Mouse (Mus musculus) left cerebral cortex, postnatal 14 days (tissue): ENCODE measurements around the gene Syt9. TPM values are rescaled to one million over a fixed set of nuclear protein-coding genes. Genes with fewer than 3 reads are reported as not detected.
"Not testable (repeated sequence)": the region's sequence is repeated elsewhere in the genome, so short reads cannot be mapped to it uniquely, and the experiment has no call there.

Experiments
- DNase-seq, 2 experiments: peaks; one replicate each; pipeline ENCODE4 v3.0.0; 2021 to 2022; ENCODE audit warnings: low spot score in 2 of 2, mixed read lengths in 1 of 2
- intact Hi-C: fragments of 180-260 bp; cut with DNase I; formaldehyde crosslinking; loops from one replicate; pipeline ENCODE4 v1.15.1; 2025
- total RNA-seq, 2 experiments: library from RNA; stranded (reverse); gene quantifications; 2 replicates each; pipeline ENCODE4 v1.2.3; 2021

Gene Syt9
- total RNA-seq, 2 experiments from 2014 or later: 7.9 to 11.2 TPM

DNA sequence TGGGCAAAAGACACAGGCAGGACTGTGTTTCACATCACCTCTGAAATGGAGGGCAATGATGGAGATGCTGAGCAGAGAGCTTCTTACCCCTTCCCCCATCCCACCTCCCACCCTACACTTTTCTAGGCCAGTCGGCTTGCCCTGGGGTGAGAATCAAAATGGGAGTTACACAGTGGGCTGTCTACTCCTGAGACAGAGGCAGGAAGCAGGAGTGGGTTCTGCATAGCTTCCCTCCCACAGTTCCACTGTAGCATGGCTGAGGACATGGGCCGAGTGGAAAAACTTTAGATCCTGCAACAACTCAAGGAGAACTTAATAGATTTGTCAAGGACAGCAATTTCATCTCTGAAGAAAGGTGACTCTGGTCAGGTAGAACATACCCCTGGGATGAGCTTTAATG, 84.1 kb downstream of the Syt9 start:
- intact Hi-C loops: no loop called here
- no peak for DNase-seq

DNA sequence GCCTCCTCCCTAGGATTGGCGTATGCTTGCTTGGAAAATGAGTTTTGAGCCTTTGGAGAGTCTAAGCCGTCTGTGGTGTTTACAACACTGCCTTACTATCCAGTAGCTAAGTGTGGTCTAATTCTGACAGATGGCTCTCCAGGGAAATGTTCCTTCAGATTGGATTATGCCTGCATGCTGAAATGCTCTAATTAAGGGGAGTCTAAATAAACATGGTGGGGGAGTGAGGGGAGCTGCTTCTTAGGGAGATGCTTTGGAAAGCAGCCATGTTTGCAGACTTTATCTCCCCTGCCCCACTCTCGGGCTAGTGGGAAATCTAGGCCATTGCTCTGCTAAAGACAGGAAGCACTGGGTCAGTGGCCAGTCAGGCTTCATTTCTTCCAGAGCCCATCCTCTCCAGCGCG, 84.6 kb downstream of the Syt9 start:
- intact Hi-C loops: no loop called here
- peak; percentile 5 to 6 for DNase-seq

DNA sequence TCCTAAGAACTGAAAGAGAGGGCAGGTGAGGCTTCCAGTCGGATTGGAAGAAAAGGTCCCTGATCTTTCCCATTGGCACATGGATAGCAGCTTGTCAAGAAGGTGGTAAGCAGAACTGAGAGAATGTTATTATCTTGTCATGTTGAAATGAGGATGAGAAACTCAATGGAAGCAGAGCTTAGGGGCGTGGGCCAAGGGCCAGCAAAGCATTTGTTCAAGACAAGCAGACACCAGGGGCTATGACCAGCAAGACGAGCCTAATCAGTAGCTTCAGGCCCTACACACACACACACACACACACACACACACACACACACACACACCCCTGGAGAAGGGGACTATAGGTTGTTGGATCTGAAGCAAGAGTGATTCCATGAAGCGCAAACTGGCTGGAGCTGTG, 90.6 kb downstream of the Syt9 start:
- intact Hi-C loops: no loop called here
- no peak for DNase-seq

DNA sequence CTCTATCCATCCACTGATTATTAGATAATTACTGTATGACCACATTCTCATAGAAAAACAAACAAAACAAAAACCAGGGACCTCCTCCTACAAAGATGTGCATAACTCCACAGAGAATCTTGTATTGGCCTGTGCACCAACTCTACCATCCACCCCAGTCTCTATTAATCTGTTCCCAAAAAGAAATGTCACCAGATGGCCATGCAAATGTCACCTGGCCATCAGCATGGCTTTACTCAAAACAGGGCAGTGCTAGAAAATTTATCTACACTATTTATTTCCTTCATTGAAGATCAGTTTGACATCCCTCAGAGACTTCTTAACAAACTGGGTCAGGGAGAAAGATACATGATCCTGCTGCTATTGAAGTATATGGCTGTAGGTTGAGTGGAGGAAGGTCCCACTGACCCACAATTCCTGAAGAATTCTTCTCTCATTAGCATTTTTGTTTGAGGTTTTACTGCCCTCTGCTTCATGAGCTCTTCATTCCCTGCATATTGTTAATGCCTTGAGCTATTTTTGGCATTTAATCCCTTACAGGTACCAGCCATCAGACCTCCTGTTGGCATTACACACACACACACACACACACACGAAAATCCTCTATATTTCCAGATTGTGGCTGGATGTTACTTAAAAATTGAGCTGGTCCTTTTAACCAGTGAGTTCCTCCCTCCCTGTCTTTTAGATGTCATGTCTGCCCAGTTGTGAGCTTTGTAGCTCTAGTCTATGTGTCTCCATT, 91.3 kb downstream of the Syt9 start:
- intact Hi-C loops: no loop called here
- no peak for DNase-seq

DNA sequence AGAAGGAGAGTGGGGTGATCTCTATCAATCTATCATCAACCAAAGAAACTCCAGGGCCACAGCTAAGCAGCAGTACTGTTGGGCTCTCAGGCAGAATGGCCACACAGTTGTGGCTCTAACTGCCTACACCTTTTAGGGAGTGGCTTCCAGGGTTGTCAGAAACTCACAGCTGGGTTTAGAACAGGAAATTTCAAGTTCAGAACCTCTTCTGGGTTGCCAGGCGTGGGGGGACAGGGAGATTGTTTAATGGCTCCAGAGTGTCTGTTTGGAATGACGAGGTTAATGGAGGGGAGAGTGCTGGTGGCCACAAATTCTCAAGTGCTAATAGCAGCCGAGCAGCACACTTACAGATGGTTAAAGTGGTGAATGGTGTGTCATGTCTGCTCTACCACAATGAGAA, 92.4 kb downstream of the Syt9 start:
- intact Hi-C loops: no loop called here
- DNase-seq: no peak

DNA sequence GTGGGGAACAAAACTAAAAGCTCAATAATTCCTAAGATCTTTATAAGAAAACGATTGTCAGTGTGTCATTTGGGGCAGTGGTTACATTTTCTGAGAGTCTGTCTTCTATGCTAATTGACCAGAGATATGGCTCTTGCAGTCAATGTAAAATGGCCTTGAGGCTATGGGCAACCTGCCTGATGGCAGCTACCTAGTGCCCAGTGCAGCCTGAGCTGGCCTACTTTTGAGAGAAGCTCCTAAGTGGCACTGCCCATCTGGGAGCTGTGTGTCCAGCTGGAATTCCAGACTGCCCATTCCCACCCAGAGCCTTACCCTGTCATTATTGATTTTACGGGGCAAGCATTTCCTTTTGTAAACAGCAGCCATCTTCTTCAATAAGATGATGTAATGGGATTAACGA, 94.6 kb downstream of the Syt9 start:
- intact Hi-C loops: no loop called here

DNA sequence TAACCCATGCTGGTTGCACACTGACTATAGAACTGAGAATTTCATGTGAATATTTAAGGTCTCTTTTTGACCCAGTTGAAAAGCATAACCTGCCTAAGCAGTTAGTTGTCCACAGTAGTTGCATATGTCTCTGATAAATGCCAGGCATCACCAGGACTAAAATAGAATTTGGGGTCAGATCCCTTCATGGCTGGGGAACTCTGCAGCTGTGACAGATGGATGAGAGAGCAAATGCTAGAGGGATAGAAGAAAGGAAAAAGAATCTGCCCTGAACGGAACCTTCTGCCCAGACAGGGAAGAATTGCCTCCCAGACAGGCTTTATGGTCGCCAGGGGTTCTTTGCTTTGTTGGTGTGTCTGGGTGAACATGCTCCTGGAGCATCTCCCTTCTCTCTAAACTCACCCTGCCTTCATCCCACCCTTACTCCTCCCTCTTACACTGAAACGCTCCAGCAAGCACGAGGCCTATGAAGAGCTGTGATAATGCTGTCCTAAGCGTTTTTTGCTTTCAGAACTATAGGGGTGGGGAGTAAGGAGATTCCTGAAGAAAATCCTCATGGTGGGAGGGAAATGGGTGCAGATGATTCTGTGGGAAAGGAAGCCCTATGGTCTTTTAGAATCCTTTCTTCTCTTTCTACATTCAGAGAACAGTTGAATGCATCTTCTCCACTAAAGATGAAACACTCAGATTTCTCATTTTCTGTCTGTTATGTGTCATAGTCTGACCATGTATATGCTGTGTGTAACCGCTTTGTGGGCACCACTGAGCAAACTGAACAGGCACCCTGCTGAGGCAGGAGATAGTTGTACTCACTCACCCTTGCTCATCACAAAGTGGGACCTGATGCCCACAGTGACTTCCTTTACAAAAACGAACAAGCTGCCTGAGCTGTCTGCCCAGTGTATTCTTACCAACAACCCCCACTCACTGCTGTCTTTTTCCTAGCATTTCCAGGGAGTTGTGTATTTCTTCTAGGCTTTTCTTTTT, 108.7 kb downstream of the Syt9 start:
- no peak for DNase-seq

More for the DNA sequence above, 94.6 kb downstream of the Syt9 start:
- no peak for DNase-seq

DNA sequence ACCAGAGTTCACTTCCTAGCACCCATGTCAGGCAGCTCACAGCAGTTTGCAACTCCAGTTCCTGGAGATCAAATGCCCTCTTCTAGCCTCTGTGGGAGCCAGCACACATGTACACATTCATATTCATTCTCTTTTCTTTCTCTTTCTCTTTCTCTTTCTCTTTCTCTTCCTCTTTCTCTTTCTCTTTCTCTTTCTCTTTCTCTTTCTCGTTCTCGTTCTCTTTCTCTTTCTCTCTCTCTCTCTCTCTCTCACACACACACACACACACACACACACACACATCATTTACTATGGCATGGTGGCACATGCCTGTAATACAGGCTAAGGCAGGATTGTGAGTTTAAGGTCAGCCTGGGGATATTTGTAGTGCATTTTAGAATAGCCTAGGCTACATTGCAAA, 115.2 kb downstream of the Syt9 start:
- intact Hi-C loops, DNase-seq: not testable (repeated sequence)

More for the DNA sequence above, 108.7 kb downstream of the Syt9 start:
- intact Hi-C loops: no loop called here

DNA sequence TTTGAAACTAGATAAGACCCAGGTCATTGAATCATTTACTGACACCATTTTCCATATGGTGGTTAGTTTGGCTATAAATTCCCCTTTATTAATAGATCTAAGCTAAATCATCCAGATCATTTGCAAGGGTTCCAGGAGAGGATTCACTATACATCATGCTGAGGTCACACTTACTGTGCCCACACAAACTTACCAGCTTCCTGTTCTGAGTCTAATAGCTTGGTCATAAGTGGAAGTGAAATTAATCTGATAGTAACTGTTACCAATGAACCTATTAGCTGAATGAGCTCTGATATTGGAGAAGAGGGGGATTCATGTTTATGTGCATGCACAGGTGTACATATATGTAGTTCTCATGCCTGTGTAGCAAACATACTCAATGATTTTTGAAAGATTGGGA, 124.9 kb downstream of the Syt9 start:
- intact Hi-C loops: no loop called here
- no peak for DNase-seq

DNA sequence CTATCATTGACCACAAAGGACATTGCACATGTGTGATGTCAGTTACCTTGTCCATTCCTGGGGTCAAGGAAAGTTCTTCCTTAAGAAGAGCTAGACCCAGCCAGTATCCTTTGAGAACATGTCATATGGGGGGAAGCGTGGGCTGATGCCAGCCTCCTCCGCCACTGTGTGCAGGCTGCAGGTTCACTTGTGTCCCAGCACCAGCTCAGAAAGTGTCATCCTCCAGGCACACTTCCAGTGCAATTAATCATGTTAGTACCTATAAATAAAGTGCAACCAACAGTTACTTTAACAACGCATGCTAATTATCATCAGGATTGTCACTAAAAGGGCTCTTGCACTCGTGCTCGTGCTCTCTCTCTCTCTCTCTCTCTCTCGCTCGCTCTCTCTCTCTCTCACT, 126.4 kb downstream of the Syt9 start:
- DNase-seq: peak; percentile 21 to 54
- intact Hi-C loops: no loop called here

DNA sequence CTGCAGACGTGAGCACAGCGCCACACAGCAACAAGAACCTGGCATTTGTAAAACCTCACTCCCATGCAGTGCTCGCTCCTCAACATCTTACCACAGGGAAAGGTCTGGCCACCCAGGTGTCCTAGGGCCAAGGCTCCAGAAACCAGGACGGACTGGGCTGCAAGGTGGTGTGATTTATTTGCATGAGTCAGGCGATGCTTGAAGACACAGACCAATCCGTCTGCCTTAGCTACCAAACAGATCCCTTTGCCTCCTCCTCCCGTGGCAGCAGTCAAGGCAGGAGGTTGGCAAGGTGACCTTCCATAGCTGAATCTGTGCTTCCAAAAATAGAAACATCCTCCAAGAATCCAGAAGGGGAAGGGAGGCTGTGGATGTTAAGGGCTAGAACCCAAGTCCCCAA, 130.1 kb downstream of the Syt9 start:
- intact Hi-C loops: no loop called here
- DNase-seq: no peak

DNA sequence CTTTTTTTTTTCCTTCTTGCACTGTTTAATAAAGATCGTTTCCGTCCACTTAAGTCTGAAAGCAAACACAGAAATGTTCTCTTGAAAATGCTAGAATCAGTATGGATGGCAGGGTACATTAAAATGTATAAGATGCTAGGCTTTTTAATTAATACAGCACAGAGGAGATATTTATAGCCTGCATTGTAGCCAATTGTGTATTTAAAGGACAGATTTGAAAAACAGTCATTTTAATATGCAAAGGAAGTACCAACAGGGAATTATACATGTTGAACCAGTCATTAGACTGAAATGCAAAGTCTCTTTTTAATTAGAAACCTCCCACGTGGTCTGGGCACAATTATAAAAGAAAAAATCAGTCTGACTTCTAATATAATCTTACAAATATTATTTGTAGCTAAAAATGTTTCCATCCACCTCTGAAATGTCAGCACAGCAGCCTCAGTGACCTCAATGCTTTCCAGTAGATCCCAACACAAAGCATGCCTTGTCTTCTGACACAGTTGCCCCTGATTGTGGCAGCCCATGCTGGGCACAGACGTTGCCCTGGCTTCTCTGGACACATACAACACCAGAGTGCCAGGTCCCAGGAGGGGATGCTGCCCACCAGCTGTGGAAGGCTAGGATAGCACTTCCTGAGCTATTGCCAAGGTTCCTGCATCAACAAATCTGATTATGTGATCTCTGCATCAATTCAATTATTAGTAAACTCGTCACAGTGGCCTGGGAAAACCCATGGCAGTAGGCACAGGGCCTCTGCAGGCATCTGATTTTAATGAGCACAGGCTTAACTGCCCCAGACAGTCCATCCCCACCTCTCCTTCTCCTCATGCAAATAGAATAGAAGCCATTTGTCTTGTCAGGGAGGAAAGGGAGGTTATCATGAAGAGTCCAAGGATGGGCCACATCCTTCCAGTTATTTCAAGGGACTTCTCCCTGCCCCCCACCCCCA, 134.5 kb downstream of the Syt9 start:
- DNase-seq: no peak
- intact Hi-C loops: no loop called here

DNA sequence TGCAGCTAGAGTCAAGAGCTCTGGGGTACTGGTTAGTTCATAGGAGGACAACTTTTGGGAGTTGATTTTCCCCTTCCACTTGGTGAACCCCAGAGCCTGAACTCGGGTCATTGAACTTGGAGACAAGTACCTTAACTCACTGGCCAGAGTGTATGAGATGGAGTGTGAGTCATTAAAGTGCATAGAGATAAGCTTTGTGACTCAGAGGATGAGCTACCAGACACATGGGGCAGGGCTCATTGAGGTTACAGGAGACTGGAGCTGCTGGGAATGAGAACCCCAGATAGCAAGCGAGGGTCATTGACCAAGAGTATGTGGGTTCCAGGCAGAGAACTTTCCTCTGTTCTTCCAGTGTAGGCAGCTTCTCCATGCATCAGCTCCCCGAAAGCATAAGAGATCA, 137.4 kb downstream of the Syt9 start:
- intact Hi-C loops: no loop called here
- DNase-seq: no peak

DNA sequence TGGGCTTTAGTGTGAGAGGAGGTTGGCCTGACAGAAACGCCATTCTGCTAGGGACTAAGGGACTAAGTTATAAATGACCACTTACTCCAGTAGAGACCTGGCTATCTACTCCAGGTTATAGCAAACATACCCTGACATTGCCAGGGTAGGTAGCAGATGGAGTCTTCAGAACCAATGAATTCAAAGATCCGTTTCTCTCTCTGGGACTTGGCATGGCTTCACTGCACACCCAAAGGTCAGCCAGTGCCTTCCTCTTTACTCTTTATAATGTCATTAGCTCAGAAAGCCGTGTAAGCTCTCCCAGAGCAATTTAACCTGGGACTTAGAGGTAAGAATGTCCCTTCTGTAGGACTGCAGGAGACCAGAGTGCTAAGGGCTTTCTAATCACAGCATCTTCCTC, 139.2 kb downstream of the Syt9 start:
- intact Hi-C loops: no loop called here
- DNase-seq: no peak

DNA sequence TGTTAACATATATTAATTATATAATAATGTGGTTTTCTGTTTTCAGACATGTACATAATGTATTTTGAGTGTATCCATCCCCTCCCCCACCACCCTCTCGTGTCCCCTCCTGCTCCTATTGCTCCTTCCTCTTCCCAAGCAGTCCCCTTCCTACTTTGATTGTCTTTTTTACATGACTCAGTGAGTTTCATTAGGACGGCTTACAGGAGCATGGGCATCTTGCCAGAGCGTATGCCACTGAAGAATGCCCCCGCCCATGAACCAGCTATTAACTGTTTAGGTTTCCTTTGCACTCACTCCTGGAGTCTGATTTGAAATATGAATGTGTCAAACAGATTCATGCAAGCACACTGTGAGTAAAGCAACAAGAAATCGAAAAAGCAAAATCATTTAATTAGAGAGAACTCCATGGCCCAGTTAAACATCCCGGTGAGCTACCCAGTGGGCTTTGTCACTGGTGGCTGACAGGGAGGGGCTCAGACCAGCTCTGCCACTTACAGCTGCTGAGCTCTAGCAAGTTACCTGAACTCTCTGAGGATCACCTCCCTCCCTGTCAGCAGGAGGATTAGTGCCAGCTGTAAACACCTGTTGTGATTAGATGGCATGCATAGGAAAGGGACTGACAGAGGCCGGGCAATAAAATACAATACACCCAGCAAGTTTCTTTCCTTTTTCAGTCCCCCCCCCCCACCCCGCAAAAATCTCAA, 146.3 kb downstream of the Syt9 start:
- no peak for DNase-seq
- intact Hi-C loops: no loop called here

DNA sequence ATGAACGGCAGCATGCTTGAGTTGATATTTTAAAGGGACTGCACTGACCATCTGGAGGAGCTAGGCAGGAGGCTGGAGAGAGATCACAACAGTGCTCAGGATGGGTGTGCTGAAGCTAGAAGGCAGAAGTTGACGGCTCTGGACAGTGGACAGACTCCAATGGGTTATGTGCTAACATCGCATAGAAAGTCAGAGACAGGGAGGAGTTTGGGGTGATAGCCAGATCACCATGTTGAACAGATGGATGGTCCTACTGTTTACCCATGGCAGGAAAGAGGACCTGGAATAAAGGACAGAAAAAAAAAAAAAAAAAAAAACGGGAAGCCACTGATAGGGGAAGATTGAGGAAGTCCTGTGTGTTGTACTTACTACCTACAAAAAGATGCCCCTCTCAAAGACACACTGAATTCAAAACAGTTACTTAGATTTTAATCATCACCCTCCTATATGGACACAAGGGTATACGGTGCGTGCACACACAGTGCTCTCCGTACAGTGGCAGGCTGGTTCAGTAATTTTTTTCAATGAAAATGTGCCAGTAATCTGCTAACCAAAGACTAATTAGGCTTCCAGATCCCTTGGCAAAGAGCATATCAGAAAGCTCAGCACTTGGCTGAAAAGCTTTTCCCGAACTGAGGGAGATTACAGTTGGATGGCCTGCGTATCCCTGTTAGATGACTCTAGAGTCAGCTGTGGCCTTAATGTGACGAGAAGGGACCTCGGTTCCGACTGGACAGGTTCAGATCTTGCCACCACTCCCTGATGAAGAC, 148.9 kb downstream of the Syt9 start:
- intact Hi-C loops: loop anchor here (5.0 to 10.0 kb wide), 2 partner anchors 145 to 282 kb away; partner anchors contain the start of gene Syt9
- DNase-seq: no peak

DNA sequence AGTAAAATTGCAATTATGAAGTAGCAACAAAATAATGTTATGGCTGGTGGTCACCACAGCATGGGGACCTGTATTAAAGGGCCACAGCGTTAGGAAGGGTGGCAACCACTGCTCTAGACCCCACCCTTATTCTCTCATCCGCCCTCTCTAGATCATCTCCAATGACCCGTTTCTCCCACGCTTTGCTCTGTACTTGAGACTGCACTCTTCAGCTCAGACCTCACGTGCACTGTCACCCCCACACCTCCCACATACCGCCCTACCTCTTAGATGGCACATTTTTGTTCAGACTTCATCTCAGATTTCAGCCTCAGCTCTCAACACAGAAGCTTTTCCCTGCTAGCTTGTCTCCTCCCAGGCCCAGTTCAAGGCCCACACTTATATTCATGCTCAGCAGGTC, 150.9 kb downstream of the Syt9 start:
- DNase-seq: no peak
- intact Hi-C loops: loop anchor here (5.0 to 10.0 kb wide), 2 partner anchors 147 to 284 kb away; partner anchors contain the start of gene Syt9

DNA sequence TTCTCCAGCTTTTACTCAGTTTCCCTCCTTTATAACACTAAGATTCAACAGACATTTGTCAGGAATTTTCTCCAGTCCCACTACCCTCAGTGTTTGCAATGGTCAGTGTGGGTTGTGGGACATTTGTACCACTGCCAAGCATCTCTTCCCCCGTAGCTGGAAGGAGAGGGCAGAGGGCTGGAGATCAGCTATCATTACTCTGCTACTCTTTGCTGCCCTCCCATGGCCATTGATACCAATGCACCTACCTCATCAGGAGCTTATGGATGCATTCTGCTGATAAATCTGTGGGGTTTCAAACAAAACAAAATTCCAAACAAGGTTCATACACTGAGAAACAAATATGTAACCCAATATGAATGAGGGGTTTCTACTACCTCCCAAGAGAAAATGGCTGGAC, 155.8 kb downstream of the Syt9 start:
- peak; percentile 43 to 76 for DNase-seq
- intact Hi-C loops: loop anchor here (5.0 to 10.0 kb wide), 2 partner anchors 151 to 309 kb away; partner anchors contain the start of gene Syt9
